Mouse (Mus musculus) pancreas, adult 10 weeks (tissue): Measurements from ENCODE around the gene Calr. TPM values are rescaled to one million over a fixed set of nuclear protein-coding genes. Genes with fewer than 3 reads are reported as not detected.

Source experiments
- polyA plus RNA-seq: library from polyadenylated mRNA; stranded (reverse); fragments of 350-450 nt; fragmentation: Illumina TruSeq; extraction: RNeasy Lipid Tissue Mini Kit (QIAGEN cat#74804); gene quantifications from one replicate; pipeline ENCODE4 v1.2.3, GENCODE M21; 2015; ENCODE audit warnings: low read depth, low replicate concordance; ENCODE audit not compliant: insufficient read depth

Calr gene
- polyA plus RNA-seq = 181 TPM

GRCm38 (mm10) chr8:84846722-84847572 is at the start of gene Calr:
Gene Calr, minus strand, starts transcription at chr8:84846934.

GRCm38 (mm10) chr8:84893709-84894134 is 47.0 kb upstream of the Calr start, which contains the start of gene Gcdh:
Gene Gcdh, minus strand, starts transcription at chr8:84893921.

DNA sequence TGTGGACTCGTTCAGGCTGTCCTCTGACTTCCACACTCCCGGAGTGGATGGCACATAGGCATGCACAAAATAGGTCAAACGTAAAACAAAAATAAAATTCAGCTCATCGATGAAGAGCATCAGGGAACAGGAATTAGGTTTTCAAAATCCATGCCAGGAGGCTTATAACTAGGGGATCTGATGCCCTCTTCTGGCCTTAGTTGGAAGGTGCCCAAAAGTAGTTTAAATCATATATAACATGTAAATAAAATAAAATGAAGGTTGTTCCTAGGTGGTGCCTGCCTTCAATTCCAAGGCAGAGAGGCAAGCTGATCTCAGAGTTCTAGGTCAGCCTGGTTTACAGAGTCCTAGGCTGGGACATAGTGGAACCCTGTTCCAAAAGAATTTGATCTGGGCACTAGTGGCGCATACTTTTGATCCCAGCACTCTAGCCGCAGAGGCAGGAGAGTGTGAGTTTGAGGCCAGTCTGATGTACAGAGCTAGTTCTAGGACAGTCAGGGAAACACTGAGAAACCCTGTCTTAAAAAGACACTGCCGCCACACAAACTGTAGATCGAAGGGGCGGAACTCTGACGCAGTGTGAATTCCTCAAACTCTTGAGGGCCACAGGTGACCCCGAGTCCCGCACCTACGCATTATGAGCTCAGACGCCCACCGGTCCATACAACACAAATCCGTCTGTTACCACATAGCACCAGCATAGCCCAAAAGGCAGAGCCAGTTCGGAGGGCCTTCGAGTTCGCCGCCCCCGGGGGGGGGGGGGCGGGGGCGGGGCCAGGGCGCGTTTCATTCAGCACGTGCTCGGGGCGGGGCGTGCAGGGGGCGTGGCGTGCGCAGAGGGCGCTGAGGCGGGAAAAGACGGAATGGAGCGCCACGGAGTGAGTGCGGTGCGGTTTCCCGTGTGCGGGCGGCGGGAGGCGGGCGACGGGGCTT is 24.9 kb upstream of the Calr start, which contains the start of gene Syce2:
TSS of gene Syce2 (plus strand) at position 736 of the 933 bp plus-strand sequence.

GRCm38 (mm10) chr8:84856864-84857441 is 10.2 kb upstream of the Calr start, which contains the start of gene Farsa:
Gene Farsa, plus strand, starts transcription at chr8:84856989.

GRCm38 (mm10) chr8:84840248-84840999 is 6.3 kb downstream of the Calr start, which contains the start of gene Rad23a:
Gene Rad23a, minus strand, starts transcription at chr8:84840665.

DNA sequence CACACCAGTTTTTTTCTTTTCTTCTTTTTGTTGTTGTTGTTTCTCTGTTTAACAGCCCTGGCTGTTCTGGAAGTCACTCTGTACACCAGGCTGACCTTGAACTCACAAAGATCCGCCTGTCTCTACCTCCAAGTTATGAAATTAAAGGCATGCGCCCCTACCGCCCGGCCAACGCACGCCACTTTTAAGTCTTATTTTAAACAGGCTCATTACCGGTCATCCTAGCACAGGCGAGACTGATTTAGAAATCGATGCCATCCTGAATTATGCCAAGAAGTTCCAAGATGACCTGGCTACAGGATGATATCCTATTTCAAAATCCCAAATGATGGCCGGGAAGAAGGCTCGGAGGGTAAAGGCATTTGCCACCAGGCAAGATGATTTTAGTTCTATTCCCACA is 15.2 kb downstream of the Calr start, which contains the start of gene Gadd45gip1:
TSS of gene Gadd45gip1 (plus strand) at position 33 of the 400 bp plus-strand sequence.

GRCm38 (mm10) chr8:84822723-84823122 is 24.0 kb downstream of the Calr start, which contains the start of gene Dand5:
Gene Dand5, minus strand, starts transcription at chr8:84822823.

GRCm38 (mm10) chr8:84799999-84800831 is 46.5 kb downstream of the Calr start, which contains the start of gene Nfix:
Gene Nfix, minus strand, starts transcription at chr8:84800344.

Other genes starting within 250 kb of the Calr start
- gene Ier2, start 184.1 kb downstream of the Calr start, polyA plus RNA-seq = 14.1 TPM
- gene Trmt1, start 160.6 kb downstream of the Calr start, polyA plus RNA-seq = 55.6 TPM
- 7.9 TPM for gene Nacc1, start 159.1 kb downstream of the Calr start, polyA plus RNA-seq
- 2.6 TPM for gene Lyl1, start 145.5 kb downstream of the Calr start, polyA plus RNA-seq
- gene G430095P16Rik, start 123.9 kb downstream of the Calr start, polyA plus RNA-seq = not detected
- gene Nfix, start 46.6 kb downstream of the Calr start, polyA plus RNA-seq = 14.9 TPM
- 1.8 TPM for gene Dand5, start 24.1 kb downstream of the Calr start, polyA plus RNA-seq
- 7.0 TPM for gene Gadd45gip1, start 15.4 kb downstream of the Calr start, polyA plus RNA-seq
- 18.2 TPM for gene Rad23a, start 6.3 kb downstream of the Calr start, polyA plus RNA-seq
- 19.1 TPM for gene Farsa, start 10.1 kb upstream of the Calr start, polyA plus RNA-seq
- not detected for gene Syce2, start 25.2 kb upstream of the Calr start, polyA plus RNA-seq
- 27.8 TPM for gene Gcdh, start 47.0 kb upstream of the Calr start, polyA plus RNA-seq
- gene Klf1, start 55.0 kb upstream of the Calr start, polyA plus RNA-seq = not detected
- 6.3 TPM for gene Dnase2a, start 61.6 kb upstream of the Calr start, polyA plus RNA-seq
- gene Mast1, start 90.4 kb upstream of the Calr start, polyA plus RNA-seq = 0.61 TPM
- not detected for gene Rtbdn, start 100.1 kb upstream of the Calr start, polyA plus RNA-seq
- gene Gm49661, start 122.5 kb upstream of the Calr start, polyA plus RNA-seq = not detected
- gene Prdx2, start 122.7 kb upstream of the Calr start, polyA plus RNA-seq = 35.5 TPM
- gene Rnaseh2a, start 122.8 kb upstream of the Calr start, polyA plus RNA-seq = 8.3 TPM
- gene Junb, start 131.8 kb upstream of the Calr start, polyA plus RNA-seq = 10.0 TPM
- 13.4 TPM for gene Hook2, start 143.7 kb upstream of the Calr start, polyA plus RNA-seq
- gene Best2, start 167.6 kb upstream of the Calr start, polyA plus RNA-seq = not detected
- 24.7 TPM for gene Asna1, start 178.3 kb upstream of the Calr start, polyA plus RNA-seq
- 49.3 TPM for gene Trir, start 179.9 kb upstream of the Calr start, polyA plus RNA-seq
- 7.1 TPM for gene Tnpo2, start 190.0 kb upstream of the Calr start, polyA plus RNA-seq
- gene Fbxw9, start 213.1 kb upstream of the Calr start, polyA plus RNA-seq = 6.4 TPM
- not detected for gene Gm5741, start 221.0 kb upstream of the Calr start, polyA plus RNA-seq
- gene Dhps, start 224.8 kb upstream of the Calr start, polyA plus RNA-seq = 16.0 TPM
- gene Wdr83os, start 233.8 kb upstream of the Calr start, polyA plus RNA-seq = 22.2 TPM
- 13.1 TPM for gene Wdr83, start 234.4 kb upstream of the Calr start, polyA plus RNA-seq
- gene Man2b1, start 236.3 kb upstream of the Calr start, polyA plus RNA-seq = 14.9 TPM